Mouse (Mus musculus): ENCODE measurements around the gene AI987944. TPM values are rescaled to one million over a fixed set of nuclear protein-coding genes. Genes with fewer than 3 reads are reported as not detected.
A peak's percentile ranks its signal among the peaks of the same experiment; 100 is the strongest.

AI987944 gene
- total RNA-seq (2014; rRNA removed; ENCODE audit: low replicate concordance) (3.9 and 12.3 TPM in 2 replicates), polyA plus RNA-seq (2015; fragmentation: Nextera tagmentation; extraction: Ambion mirVana) (9.1 and 9.8 TPM in 2 replicates)

GRCm38 (mm10) chr7:41393048-41393971, at the start of gene AI987944:
Gene AI987944 (minus strand): TSS chr7:41393379.
- WGBS = under 1% methylated on average over 25 of the region's 25 CpGs
- TF ChIP-seq EP300 (IDR thresholded peaks at IDR 0.05; ENCODE audit: low read depth) (no peak), CTCF (IDR thresholded peaks at IDR 0.05; ENCODE audit: low read depth) (no peak)
- Histone ChIP-seq H3K4me1 (ENCODE audit: control insufficient read depth, insufficient read depth) (no peaks in the 10 kb centered on the region), H3K4me2 (ENCODE audit: low read depth, low read length) (peak within 1 kb of the TSS; percentile 72), H3K27me3 (ENCODE audit: control insufficient read depth, insufficient read depth, low read length) (no peaks in the 10 kb centered on the region), H3K4me3 (ENCODE audit: low read depth, low read length) (peak within 1 kb of the TSS; percentile 64), H3K27ac (ENCODE audit: low read depth) (peak within 1 kb of the TSS; percentile 86), H3K36me3 (replicated peaks; ENCODE audit: control insufficient read depth, insufficient read depth, low read length) (no peaks in the 10 kb centered on the region), H3K9me3 (replicated peaks; ENCODE audit: control insufficient read depth, low read length) (no peaks in the 10 kb centered on the region), H3K9ac (replicated peaks; ENCODE audit: low read depth, low read length) (peak within 1 kb of the TSS; percentile 62)
- peak; percentile 99 for ATAC-seq (ENCODE audit: insufficient read depth, low read depth)
- peak; percentile 93 for DNase-seq (ENCODE audit: low spot score)

- no peak overlapping the region for H3K4me3 ChIP-seq (ENCODE audit: low read depth, low read length)
- no peaks in the 10 kb centered on the region for H3K36me3 ChIP-seq (replicated peaks; ENCODE audit: control insufficient read depth, insufficient read depth, low read length)
- ATAC-seq (ENCODE audit: insufficient read depth, low read depth) = no peak
- no peaks in the 10 kb centered on the region for H3K9me3 ChIP-seq (replicated peaks; ENCODE audit: control insufficient read depth, low read length)
- no peak overlapping the region for H3K27ac ChIP-seq (ENCODE audit: low read depth)
- no peak overlapping the region for H3K4me2 ChIP-seq (ENCODE audit: low read depth, low read length)
- DNase-seq (ENCODE audit: low spot score) = no peak
- TF ChIP-seq EP300 (IDR thresholded peaks at IDR 0.05; ENCODE audit: low read depth) (no peak), CTCF (IDR thresholded peaks at IDR 0.05; ENCODE audit: low read depth) (no peak)
- no peaks in the 10 kb centered on the region for H3K27me3 ChIP-seq (ENCODE audit: control insufficient read depth, insufficient read depth, low read length)
- WGBS = 75% methylated on average over 4 of the region's 4 CpGs
- no peak overlapping the region for H3K9ac ChIP-seq (replicated peaks; ENCODE audit: low read depth, low read length)
- H3K4me1 ChIP-seq (ENCODE audit: control insufficient read depth, insufficient read depth) = no peaks in the 10 kb centered on the region
These were observed 951 bp upstream of the AI987944 start for GRCm38 (mm10) chr7:41394130-41394529.

Other genes with a start within 250 kb of the AI987944 start
- not detected in 2 replicates for gene Gm5592, start 239.5 kb downstream of the AI987944 start, total RNA-seq (2014; rRNA removed; ENCODE audit: low replicate concordance)
- not detected in 2 replicates for gene Gm5592, start 239.5 kb downstream of the AI987944 start, polyA plus RNA-seq (2015; fragmentation: Nextera tagmentation; extraction: Ambion mirVana)
- 0.04 and 0.54 TPM in 2 replicates for gene Vmn2r57, start 55.3 kb upstream of the AI987944 start, total RNA-seq (2014; rRNA removed; ENCODE audit: low replicate concordance)
- gene Vmn2r57, start 55.3 kb upstream of the AI987944 start, polyA plus RNA-seq (2015; fragmentation: Nextera tagmentation; extraction: Ambion mirVana) = 0.10 and 0.11 TPM in 2 replicates
- 1.1 TPM in 1 of 2 replicates, not detected in the other for gene Gm20449, start 106.0 kb upstream of the AI987944 start, total RNA-seq (2014; rRNA removed; ENCODE audit: low replicate concordance)
- gene Gm20449, start 106.0 kb upstream of the AI987944 start, polyA plus RNA-seq (2015; fragmentation: Nextera tagmentation; extraction: Ambion mirVana) = 0.04 TPM in 1 of 2 replicates, not detected in the other
- gene AW146154, start 106.5 kb upstream of the AI987944 start, total RNA-seq (2014; rRNA removed; ENCODE audit: low replicate concordance) = 3.4 and 5.0 TPM in 2 replicates
- gene AW146154, start 106.5 kb upstream of the AI987944 start, polyA plus RNA-seq (2015; fragmentation: Nextera tagmentation; extraction: Ambion mirVana) = 5.2 and 5.3 TPM in 2 replicates
- gene Gm6871, start 180.3 kb upstream of the AI987944 start, total RNA-seq (2014; rRNA removed; ENCODE audit: low replicate concordance) = not detected in 2 replicates
- not detected in 2 replicates for gene Gm6871, start 180.3 kb upstream of the AI987944 start, polyA plus RNA-seq (2015; fragmentation: Nextera tagmentation; extraction: Ambion mirVana)
- 1.4 and 5.0 TPM in 2 replicates for gene 2610021A01Rik, start 205.9 kb upstream of the AI987944 start, total RNA-seq (2014; rRNA removed; ENCODE audit: low replicate concordance)
- 3.7 and 4.5 TPM in 2 replicates for gene 2610021A01Rik, start 205.9 kb upstream of the AI987944 start, polyA plus RNA-seq (2015; fragmentation: Nextera tagmentation; extraction: Ambion mirVana)
- 4.5 and 13.3 TPM in 2 replicates for gene Zfp788, start 239.8 kb upstream of the AI987944 start, total RNA-seq (2014; rRNA removed; ENCODE audit: low replicate concordance)
- gene Zfp788, start 239.8 kb upstream of the AI987944 start, polyA plus RNA-seq (2015; fragmentation: Nextera tagmentation; extraction: Ambion mirVana) = 5.0 and 5.1 TPM in 2 replicates

Measured in heart, postnatal 0 days (tissue).